Mouse (Mus musculus) left cerebral cortex, postnatal 4 days (tissue): ENCODE measurements around the gene Aox1. TPM values are rescaled to one million over a fixed set of nuclear protein-coding genes. Genes with fewer than 3 reads are reported as not detected.

Source experiments
- DNase-seq: peaks from one replicate; pipeline ENCODE4 v3.0.0-alpha.2; 2022
- intact Hi-C: fragments of 180-260 bp; cut with DNase I; formaldehyde crosslinking; loops from one replicate; pipeline ENCODE4 v1.15.1; 2025
- total RNA-seq, 2 experiments: library from RNA; stranded (reverse); gene quantifications; 2 replicates each; pipeline ENCODE4 v1.2.3; 2021

The Aox1 gene
- total RNA-seq, 2 experiments from 2014 or later: 0.68 to 1.1 TPM

- DNase-seq: no peak
- intact Hi-C loops: no loop called here
These were observed 32.4 kb downstream of the Aox1 start for GRCm38 (mm10) chr1:58062131-58062530.

- intact Hi-C loops: no loop called here
- no peak for DNase-seq
These were observed 35.4 kb downstream of the Aox1 start for GRCm38 (mm10) chr1:58065151-58065550.

- no peak for DNase-seq
- intact Hi-C loops: no loop called here
These were observed 35.9 kb downstream of the Aox1 start for GRCm38 (mm10) chr1:58065606-58066005.

- DNase-seq: no peak
- intact Hi-C loops: no loop called here
These were observed 39.5 kb downstream of the Aox1 start for GRCm38 (mm10) chr1:58069181-58069580.

- DNase-seq: no peak
- intact Hi-C loops: no loop called here
These were observed 40.4 kb downstream of the Aox1 start for GRCm38 (mm10) chr1:58070091-58070490.

- intact Hi-C loops: no loop called here
- DNase-seq: no peak
These were observed 41.3 kb downstream of the Aox1 start for GRCm38 (mm10) chr1:58071006-58071405.

- intact Hi-C loops: no loop called here
- DNase-seq: no peak
These were observed 41.8 kb downstream of the Aox1 start for GRCm38 (mm10) chr1:58071509-58071908.

GRCm38 (mm10) chr1:58072416-58072815, 42.7 kb downstream of the Aox1 start:
- intact Hi-C loops: no loop called here
- no peak for DNase-seq

GRCm38 (mm10) chr1:58072991-58073730, 43.4 kb downstream of the Aox1 start:
- intact Hi-C loops: no loop called here
- no peak for DNase-seq

GRCm38 (mm10) chr1:58074266-58074665, 44.5 kb downstream of the Aox1 start:
- intact Hi-C loops: no loop called here
- DNase-seq: no peak

- intact Hi-C loops: no loop called here
- DNase-seq: no peak
These were observed 48.2 kb downstream of the Aox1 start for GRCm38 (mm10) chr1:58077882-58078281.

GRCm38 (mm10) chr1:58078390-58078789, 48.7 kb downstream of the Aox1 start:
- no peak for DNase-seq
- intact Hi-C loops: no loop called here

GRCm38 (mm10) chr1:58079689-58080088, 50.0 kb downstream of the Aox1 start:
- intact Hi-C loops: no loop called here
- DNase-seq: no peak

GRCm38 (mm10) chr1:58080446-58080845, 50.7 kb downstream of the Aox1 start:
- intact Hi-C loops: no loop called here
- DNase-seq: no peak

- intact Hi-C loops: no loop called here
- no peak for DNase-seq
These were observed 51.6 kb downstream of the Aox1 start for GRCm38 (mm10) chr1:58081356-58081755.

GRCm38 (mm10) chr1:58089316-58089715, 59.6 kb downstream of the Aox1 start:
- intact Hi-C loops: no loop called here
- no peak for DNase-seq

GRCm38 (mm10) chr1:58090191-58090590, 60.5 kb downstream of the Aox1 start:
- no peak for DNase-seq
- intact Hi-C loops: no loop called here

GRCm38 (mm10) chr1:58091213-58091612, 61.5 kb downstream of the Aox1 start:
- intact Hi-C loops: no loop called here
- no peak for DNase-seq

GRCm38 (mm10) chr1:58091992-58092560, 62.3 kb downstream of the Aox1 start:
- no peak for DNase-seq
- intact Hi-C loops: no loop called here

- intact Hi-C loops: no loop called here
These were observed 67.6 kb downstream of the Aox1 start for GRCm38 (mm10) chr1:58097338-58097737.

GRCm38 (mm10) chr1:58099119-58099518, 69.4 kb downstream of the Aox1 start:
- intact Hi-C loops: no loop called here
- no peak for DNase-seq

More at GRCm38 (mm10) chr1:58097338-58097737, 67.6 kb downstream of the Aox1 start:
- DNase-seq: no peak

- DNase-seq: no peak
- intact Hi-C loops: no loop called here
These were observed 71.9 kb downstream of the Aox1 start for GRCm38 (mm10) chr1:58101531-58102146.
